Mouse (Mus musculus) gastrocnemius, postnatal 36 days (tissue): Measurements from ENCODE around the gene Aco1. TPM values are rescaled to one million over a fixed set of nuclear protein-coding genes. Genes with fewer than 3 reads are reported as not detected.

Experiments
- DNase-seq, 2 experiments: peaks; one replicate each; pipeline ENCODE4 v3.0.0; 2022
- intact Hi-C: fragments of 180-260 bp; cut with DNase I; formaldehyde crosslinking; loops from one replicate; pipeline ENCODE4 v1.15.1; 2025
- total RNA-seq, 2 experiments: library from RNA; stranded (reverse); gene quantifications; 2 replicates each; pipeline ENCODE4 v1.2.3; 2021

The Aco1 gene
- total RNA-seq, 2 experiments from 2014 or later, result 15.2 to 18.6 TPM

GRCm38 (mm10) chr4:40241928-40242327 lies 99.0 kb downstream of the Aco1 start:
- intact Hi-C loops, result loop anchor here (2.0 kb wide), 1 partner anchor 37 kb away; the partner anchor contains the start of gene Ndufb6

GRCm38 (mm10) chr4:40243006-40243405 lies 100.1 kb downstream of the Aco1 start:
- intact Hi-C loops, result no loop called here
- DNase-seq, result no peak

More at GRCm38 (mm10) chr4:40241928-40242327, 99.0 kb downstream of the Aco1 start:
- no peak for DNase-seq

DNA sequence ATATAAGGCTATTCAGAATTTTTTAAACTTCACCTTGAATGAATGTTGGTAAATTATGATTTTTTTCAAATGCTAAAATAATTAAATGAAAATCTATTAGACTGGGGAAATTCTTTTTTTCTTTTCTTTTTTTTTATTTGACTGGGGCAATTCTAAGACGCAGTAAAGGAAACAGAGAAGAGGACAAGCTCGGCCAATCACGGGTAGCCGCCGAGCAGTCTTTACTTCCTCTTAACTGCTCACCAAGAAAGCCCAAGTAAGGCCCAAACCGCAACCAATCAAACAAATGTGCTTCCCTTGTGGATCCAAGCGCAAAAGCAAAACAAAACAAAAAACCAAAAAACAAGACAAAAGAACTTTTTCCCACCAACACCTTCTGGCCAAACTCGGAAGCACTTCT lies 101.2 kb downstream of the Aco1 start:
- no peak for DNase-seq
- intact Hi-C loops, result no loop called here

Other genes starting within 250 kb of the Aco1 start
- gene Ddx58, start 96.7 kb downstream of the Aco1 start, total RNA-seq, result 1 to 10 TPM; 2.1 to 3.0 TPM
- gene Smim27, start 126.5 kb downstream of the Aco1 start, total RNA-seq, result 10 to 100 TPM; 38.1 to 44.5 TPM
- 1 to 10 TPM; 6.6 to 9.3 TPM for gene Topors, start 126.8 kb downstream of the Aco1 start, total RNA-seq
- 100 to 1,000 TPM; 253 to 256 TPM for gene Ndufb6, start 136.3 kb downstream of the Aco1 start, total RNA-seq